Mouse (Mus musculus) limb, embryonic 15.5 days (tissue): ENCODE results near the gene Elavl1. TPM values are rescaled to one million over a fixed set of nuclear protein-coding genes. Genes with fewer than 3 reads are reported as not detected.
"Not testable (repeated sequence)": the region's sequence is repeated elsewhere in the genome, so short reads cannot be mapped to it uniquely, and the experiment has no call there.

Source experiments
- ATAC-seq: fragments of 200-750 bp; cut with Nextera tagmentation; 2 replicates; pipeline ENCODE4 v1.8.0; 2017; ENCODE audit warnings: low read depth, moderate TSS enrichment; ENCODE audit not compliant: insufficient number of reproducible peaks, low FRiP score, low TSS enrichment
- H3K27ac ChIP-seq: fragments of 300-500 bp; sonication (generic); 2 replicates; pipeline ENCODE4 v1.5.1; 2015; ENCODE audit warnings: moderate library complexity, mild to moderate bottlenecking, inconsistent platforms
- H3K27me3 ChIP-seq: fragments of 300-500 bp; sonication (generic); 2 replicates; pipeline ENCODE4 v1.6.1; 2015; ENCODE audit warnings: inconsistent platforms
- H3K36me3 ChIP-seq: fragments of 300-500 bp; sonication (generic); 2 replicates; pipeline ENCODE4 v1.6.1; 2015; ENCODE audit warnings: inconsistent platforms
- H3K4me1 ChIP-seq: fragments of 300-500 bp; sonication (generic); 2 replicates; pipeline ENCODE4 v1.6.1; 2015; ENCODE audit warnings: inconsistent platforms
- H3K4me2 ChIP-seq: fragments of 300-500 bp; sonication (generic); 2 replicates; pipeline ENCODE4 v1.6.1; 2015; ENCODE audit warnings: mild to moderate bottlenecking, inconsistent platforms
- H3K4me3 ChIP-seq: fragments of 300-500 bp; sonication (generic); 2 replicates; pipeline ENCODE4 v1.5.1; 2015; ENCODE audit warnings: mild to moderate bottlenecking, inconsistent platforms
- H3K9ac ChIP-seq: fragments of 300-500 bp; sonication (generic); 2 replicates; pipeline ENCODE4 v1.6.1; 2015; ENCODE audit warnings: inconsistent platforms
- H3K9me3 ChIP-seq: fragments of 300-500 bp; sonication (generic); 2 replicates; pipeline ENCODE4 v1.6.1; 2016; ENCODE audit warnings: inconsistent platforms
- WGBS: fragments of 180-500 bp; shearing (Covaris S2); methylation state at CpG from one replicate; pipeline ENCODE4 v1.1.7; 2015; 5-methylcytosine and 5-hydroxymethylcytosine counted together
- polyA plus RNA-seq: library from polyadenylated mRNA; unstranded; fragments of >200 nt; fragmentation: Nextera tagmentation; extraction: Ambion mirVana; gene quantifications from 2 replicates; pipeline ENCODE4 v1.2.1, GENCODE M21; 2015

The Elavl1 gene
- polyA plus RNA-seq, 1 experiment from 2014 or later, result 209 TPM

DNA sequence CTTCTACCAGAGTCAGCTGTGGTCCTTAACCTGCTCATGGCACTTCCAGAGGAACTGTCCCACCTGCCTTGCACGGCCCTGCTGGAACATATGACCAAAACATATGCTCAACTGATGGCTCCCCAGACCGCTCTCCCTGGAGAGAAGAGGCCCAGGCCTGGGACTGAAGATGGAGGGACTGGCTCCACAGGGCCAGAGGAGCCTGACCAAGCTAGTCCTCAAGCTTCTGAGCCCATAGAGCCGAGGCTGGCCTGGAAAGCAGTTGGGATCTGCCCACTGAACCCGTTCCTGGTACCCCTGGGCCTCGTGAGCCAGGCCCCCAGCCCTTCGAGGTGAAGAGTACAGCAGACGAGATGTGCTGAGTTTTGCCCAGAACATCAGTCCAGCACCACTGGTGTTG is 69.7 kb downstream of the Elavl1 start:
- not testable (repeated sequence) for H3K27me3 ChIP-seq, H3K9me3 ChIP-seq, H3K4me2 ChIP-seq, H3K4me3 ChIP-seq, ATAC-seq, H3K9ac ChIP-seq, H3K27ac ChIP-seq
- 86% methylated on average over 7 of the region's 7 CpGs for WGBS
- Histone ChIP-seq H3K4me1 (peaks cover 43% of the 10 kb centered on the region), H3K36me3 (peaks cover 36% of the 10 kb centered on the region)

GRCm38 (mm10) chr8:4254001-4254400 is 71.2 kb downstream of the Elavl1 start:
- H3K4me1 ChIP-seq, result peaks cover 48% of the 10 kb centered on the region
- no peaks in the 10 kb centered on the region for H3K9me3 ChIP-seq
- no peak for ATAC-seq
- H3K9ac ChIP-seq, result 0 out of 2 replicates have a peak overlapping the region, but pooled peaks have one; percentile 91
- H3K27me3 ChIP-seq, result no peaks in the 10 kb centered on the region
- peak overlapping the region; percentile 96; the same call in 1 of the 2 replicates for H3K27ac ChIP-seq
- H3K36me3 ChIP-seq, result peaks cover 29% of the 10 kb centered on the region
- peak overlapping the region; percentile 96 for H3K4me3 ChIP-seq
- H3K4me2 ChIP-seq, result peak overlapping the region; percentile 83
- 61% methylated on average over 6 of the region's 6 CpGs for WGBS

GRCm38 (mm10) chr8:4252934-4253841 is 72.0 kb downstream of the Elavl1 start, which contains the start of gene Snapc2:
Gene Snapc2, plus strand, starts transcription at chr8:4253080.
- Histone ChIP-seq H3K9me3 (no peaks in the 10 kb centered on the region), H3K36me3 (peaks cover 30% of the 10 kb centered on the region), H3K9ac (peak within 1 kb of the TSS; percentile 91), H3K27ac (peak within 1 kb of the TSS; percentile 96), H3K4me3 (peak within 1 kb of the TSS; percentile 96), H3K27me3 (no peaks in the 10 kb centered on the region), H3K4me2 (peak within 1 kb of the TSS; percentile 83), H3K4me1 (peaks cover 49% of the 10 kb centered on the region)
- under 1% methylated on average over 69 of the region's 69 CpGs for WGBS
- ATAC-seq, result peak; percentile 88

DNA sequence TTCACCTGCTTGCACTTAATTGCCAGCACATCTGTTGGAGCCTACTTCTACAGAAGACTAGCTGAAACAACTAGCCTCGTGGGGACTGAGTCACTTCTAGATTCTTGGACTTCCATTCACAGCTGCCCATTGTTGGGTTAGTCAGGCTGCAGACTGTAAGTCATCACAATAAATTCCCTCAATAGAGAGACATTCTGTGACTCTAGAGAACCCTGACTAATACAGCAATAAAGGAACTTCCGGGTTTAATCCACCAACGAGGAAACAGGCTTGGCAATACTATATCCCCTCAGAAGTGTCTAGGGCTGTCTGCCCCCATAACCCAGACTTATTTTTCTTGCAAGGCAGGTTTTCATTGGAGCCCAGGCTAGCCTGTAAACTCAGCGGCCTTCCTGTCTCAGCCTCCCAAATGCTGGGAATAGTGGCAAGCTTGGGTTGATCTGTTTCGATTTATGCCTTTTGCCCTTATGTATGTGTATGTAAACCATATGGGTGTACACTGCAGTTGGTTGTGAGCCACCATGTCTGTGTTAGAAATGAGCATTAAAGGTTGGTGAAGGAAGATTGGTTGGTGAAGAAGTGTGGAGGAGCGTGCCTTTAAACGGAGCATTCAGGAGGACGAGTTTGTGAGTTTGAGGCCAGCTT is 73.0 kb downstream of the Elavl1 start:
- peak overlapping the region; percentile 83 for H3K4me2 ChIP-seq
- H3K9me3 ChIP-seq, result no peaks in the 10 kb centered on the region
- H3K9ac ChIP-seq, result peak overlapping the region; percentile 91; the same call in 1 of the 2 replicates
- H3K4me1 ChIP-seq, result peaks cover 39% of the 10 kb centered on the region
- H3K36me3 ChIP-seq, result peaks cover 39% of the 10 kb centered on the region
- H3K4me3 ChIP-seq, result peak overlapping the region; percentile 96
- no peak for ATAC-seq
- H3K27ac ChIP-seq, result peak overlapping the region; percentile 96; the same call in 1 of the 2 replicates
- WGBS, result 42% methylated on average over 8 of the region's 8 CpGs
- no peaks in the 10 kb centered on the region for H3K27me3 ChIP-seq

GRCm38 (mm10) chr8:4250306-4250970 is 74.8 kb downstream of the Elavl1 start:
- Histone ChIP-seq H3K27ac (no peak overlapping the region), H3K9ac (no peak overlapping the region), H3K4me2 (no peak overlapping the region), H3K9me3 (no peaks in the 10 kb centered on the region), H3K4me3 (no peak overlapping the region), H3K27me3 (no peaks in the 10 kb centered on the region), H3K36me3 (peaks cover 42% of the 10 kb centered on the region), H3K4me1 (peaks cover 33% of the 10 kb centered on the region)
- no peak for ATAC-seq
- whole genome bisulfite sequencing, result 33% methylated on average over 26 of the region's 26 CpGs

GRCm38 (mm10) chr8:4249213-4249612 is 76.0 kb downstream of the Elavl1 start:
- Histone ChIP-seq H3K4me2 (no peak overlapping the region), H3K9ac (no peak overlapping the region), H3K27me3 (no peaks in the 10 kb centered on the region), H3K9me3 (no peaks in the 10 kb centered on the region), H3K27ac (no peak overlapping the region), H3K4me3 (no peak overlapping the region), H3K4me1 (peaks cover 31% of the 10 kb centered on the region), H3K36me3 (peaks cover 42% of the 10 kb centered on the region)
- no peak for ATAC-seq
- 22% methylated on average over 29 of the region's 29 CpGs for WGBS

DNA sequence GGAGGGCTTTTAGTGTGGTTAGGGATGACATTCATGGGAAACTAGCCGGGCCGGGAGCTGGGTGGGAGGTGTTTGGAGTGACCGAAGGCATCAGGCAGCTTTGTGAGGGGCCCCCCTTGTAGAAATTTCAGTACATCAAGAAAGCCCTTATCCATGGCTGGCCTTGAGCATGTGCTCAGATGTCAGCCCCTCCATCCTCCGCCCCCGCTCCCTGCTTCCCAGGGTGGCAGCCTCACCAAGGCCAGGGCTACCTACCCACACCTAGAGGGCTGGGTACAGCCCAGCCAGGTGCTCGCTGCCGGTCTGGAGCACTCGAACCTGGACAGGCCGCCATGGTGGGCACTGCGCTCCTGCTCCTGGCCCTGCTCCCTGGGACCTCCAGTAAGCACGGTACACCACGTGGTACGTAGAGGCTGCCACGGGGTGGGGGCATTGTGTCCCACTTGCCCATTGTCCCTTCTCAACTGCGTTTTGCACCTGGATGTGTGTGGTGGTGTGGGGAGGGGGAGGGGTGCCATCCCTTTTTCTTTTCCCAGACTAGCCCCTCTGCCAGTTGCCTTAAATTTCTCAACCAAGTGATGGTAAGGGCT is 77.2 kb downstream of the Elavl1 start, which contains the start of gene Tgfbr3l:
Gene Tgfbr3l, plus strand, starts transcription at position 264 of the 590 bp plus-strand sequence.
- ATAC-seq, result no peak
- H3K4me1 ChIP-seq, result peaks cover 23% of the 10 kb centered on the region
- no peak within 1 kb of the TSS for H3K4me2 ChIP-seq
- H3K36me3 ChIP-seq, result peaks cover 54% of the 10 kb centered on the region
- no peaks in the 10 kb centered on the region for H3K27me3 ChIP-seq
- H3K9me3 ChIP-seq, result no peaks in the 10 kb centered on the region
- no peak within 1 kb of the TSS for H3K27ac ChIP-seq
- 86% methylated on average over 15 of the region's 15 CpGs for WGBS
- H3K9ac ChIP-seq, result no peak within 1 kb of the TSS
- no peak within 1 kb of the TSS for H3K4me3 ChIP-seq

DNA sequence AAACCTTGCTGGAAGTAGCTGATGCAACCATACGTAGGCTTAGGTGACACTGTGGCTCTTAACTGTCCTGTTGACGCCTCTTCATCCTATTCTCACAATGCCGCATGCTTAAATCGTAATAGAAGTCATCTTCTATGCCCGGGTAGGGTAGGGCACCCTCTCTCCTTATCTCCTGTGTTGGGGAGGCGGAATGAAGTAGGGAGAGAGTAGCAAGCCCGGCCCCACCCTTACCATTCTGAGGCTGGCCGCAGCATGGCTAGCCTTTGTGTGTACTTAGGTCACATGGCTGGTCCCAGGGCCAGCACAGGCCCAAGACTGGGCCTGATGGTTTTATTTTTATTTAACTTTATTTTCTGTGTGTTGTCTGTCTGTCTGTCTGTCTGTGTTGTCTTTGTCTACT is 78.0 kb downstream of the Elavl1 start:
- no peaks in the 10 kb centered on the region for H3K27me3 ChIP-seq
- no peak overlapping the region for H3K4me2 ChIP-seq
- H3K9ac ChIP-seq, result no peak overlapping the region
- ATAC-seq, result no peak
- no peak overlapping the region for H3K27ac ChIP-seq
- peaks cover 18% of the 10 kb centered on the region for H3K4me1 ChIP-seq
- 93% methylated on average over 8 of the region's 8 CpGs for WGBS
- peaks cover 62% of the 10 kb centered on the region for H3K36me3 ChIP-seq
- H3K4me3 ChIP-seq, result no peak overlapping the region
- no peaks in the 10 kb centered on the region for H3K9me3 ChIP-seq

DNA sequence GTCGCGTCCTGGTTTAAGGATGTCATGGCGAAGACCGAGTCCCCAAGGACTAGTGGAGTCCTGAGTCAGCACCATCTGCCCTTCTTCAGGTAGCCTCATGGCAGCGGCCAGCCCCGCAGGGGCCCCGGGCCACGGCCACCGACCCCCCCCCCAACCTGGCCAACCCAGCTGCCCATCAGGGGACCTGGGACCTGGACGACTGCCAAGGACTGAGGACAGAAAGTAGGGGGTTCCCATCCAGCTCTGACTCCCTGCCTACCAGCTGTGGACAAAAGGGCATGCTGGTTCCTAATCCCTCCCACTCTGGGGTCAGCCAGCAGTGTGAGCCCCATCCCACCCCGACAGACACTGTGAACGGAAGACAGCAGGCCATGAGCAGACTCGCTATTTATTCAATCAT is 79.5 kb downstream of the Elavl1 start:
- Histone ChIP-seq H3K4me1 (peaks cover 23% of the 10 kb centered on the region), H3K4me3 (no peak overlapping the region), H3K9me3 (no peaks in the 10 kb centered on the region), H3K27me3 (no peaks in the 10 kb centered on the region), H3K27ac (no peak overlapping the region), H3K4me2 (no peak overlapping the region), H3K36me3 (peaks cover 71% of the 10 kb centered on the region), H3K9ac (no peak overlapping the region)
- ATAC-seq, result no peak
- 95% methylated on average over 12 of the region's 13 CpGs for WGBS

DNA sequence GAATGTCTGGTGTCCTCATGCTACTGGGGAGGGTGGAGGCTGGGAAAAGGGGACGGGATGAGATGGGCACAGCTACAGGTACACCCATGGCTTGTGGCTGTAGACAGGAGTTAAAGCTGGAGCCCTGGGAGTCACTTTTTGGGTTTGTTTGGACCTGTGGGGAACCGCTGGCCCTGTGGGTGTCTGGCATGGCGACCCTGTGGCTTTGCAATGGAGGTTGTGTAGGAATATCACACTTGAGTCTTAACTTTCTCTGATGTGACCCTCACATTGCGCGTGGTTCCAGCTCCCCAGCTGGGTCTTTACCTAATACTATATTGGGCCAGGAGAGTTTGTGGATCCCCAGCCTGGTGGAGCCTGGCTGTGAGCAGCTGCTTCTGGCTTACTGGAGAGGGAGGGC is 80.2 kb downstream of the Elavl1 start:
- peaks cover 24% of the 10 kb centered on the region for H3K4me1 ChIP-seq
- H3K27me3 ChIP-seq, result no peaks in the 10 kb centered on the region
- no peaks in the 10 kb centered on the region for H3K9me3 ChIP-seq
- WGBS, result 96% methylated on average over 5 of the region's 5 CpGs
- no peak overlapping the region for H3K27ac ChIP-seq
- no peak overlapping the region for H3K4me2 ChIP-seq
- H3K9ac ChIP-seq, result no peak overlapping the region
- peaks cover 68% of the 10 kb centered on the region for H3K36me3 ChIP-seq
- no peak overlapping the region for H3K4me3 ChIP-seq
- no peak for ATAC-seq

- peak overlapping the region; percentile 96 for H3K27ac ChIP-seq
- H3K4me2 ChIP-seq, result peak overlapping the region; percentile 74
- H3K9ac ChIP-seq, result peak overlapping the region; percentile 67
- WGBS, result 11% methylated on average over 19 of the region's 19 CpGs
- H3K4me3 ChIP-seq, result peak overlapping the region; percentile 78
- peaks cover 27% of the 10 kb centered on the region for H3K4me1 ChIP-seq
- no peaks in the 10 kb centered on the region for H3K27me3 ChIP-seq
- no peak for ATAC-seq
- H3K9me3 ChIP-seq, result no peaks in the 10 kb centered on the region
- peaks cover 29% of the 10 kb centered on the region for H3K36me3 ChIP-seq
These were observed 85.9 kb downstream of the Elavl1 start for GRCm38 (mm10) chr8:4239193-4239890.
